Mouse (Mus musculus): Measurements from ENCODE around the gene Osbp2.

- TF ChIP-seq CTCF (IDR thresholded peaks at IDR 0.05; ENCODE audit: low read depth), result no peak
- no peak for TF ChIP-seq EP300 (IDR thresholded peaks at IDR 0.05; ENCODE audit: low read depth)
These were observed 7.9 kb downstream of the Osbp2 start for GRCm38 (mm10) chr11:3855846-3856245.

Measured in liver, postnatal 0 days (tissue).